Mouse (Mus musculus) layer of hippocampus, postnatal 25 days (tissue): Measurements from ENCODE around the gene Fam171a2. TPM values are rescaled to one million over a fixed set of nuclear protein-coding genes. Genes with fewer than 3 reads are reported as not detected.

Experiments
- DNase-seq, 2 experiments: peaks; one replicate each; pipeline ENCODE4 v3.0.0; 2022; ENCODE audit warnings: mixed read lengths in 2 of 2, low spot score in 1 of 2; ENCODE audit errors: extremely low spot score in 1 of 2
- total RNA-seq, 2 experiments: library from RNA; stranded (reverse); gene quantifications; 2 replicates each; pipeline ENCODE4 v1.2.3; 2021

The Fam171a2 gene
- total RNA-seq, 2 experiments from 2014 or later, result 85.4 to 109 TPM

DNA sequence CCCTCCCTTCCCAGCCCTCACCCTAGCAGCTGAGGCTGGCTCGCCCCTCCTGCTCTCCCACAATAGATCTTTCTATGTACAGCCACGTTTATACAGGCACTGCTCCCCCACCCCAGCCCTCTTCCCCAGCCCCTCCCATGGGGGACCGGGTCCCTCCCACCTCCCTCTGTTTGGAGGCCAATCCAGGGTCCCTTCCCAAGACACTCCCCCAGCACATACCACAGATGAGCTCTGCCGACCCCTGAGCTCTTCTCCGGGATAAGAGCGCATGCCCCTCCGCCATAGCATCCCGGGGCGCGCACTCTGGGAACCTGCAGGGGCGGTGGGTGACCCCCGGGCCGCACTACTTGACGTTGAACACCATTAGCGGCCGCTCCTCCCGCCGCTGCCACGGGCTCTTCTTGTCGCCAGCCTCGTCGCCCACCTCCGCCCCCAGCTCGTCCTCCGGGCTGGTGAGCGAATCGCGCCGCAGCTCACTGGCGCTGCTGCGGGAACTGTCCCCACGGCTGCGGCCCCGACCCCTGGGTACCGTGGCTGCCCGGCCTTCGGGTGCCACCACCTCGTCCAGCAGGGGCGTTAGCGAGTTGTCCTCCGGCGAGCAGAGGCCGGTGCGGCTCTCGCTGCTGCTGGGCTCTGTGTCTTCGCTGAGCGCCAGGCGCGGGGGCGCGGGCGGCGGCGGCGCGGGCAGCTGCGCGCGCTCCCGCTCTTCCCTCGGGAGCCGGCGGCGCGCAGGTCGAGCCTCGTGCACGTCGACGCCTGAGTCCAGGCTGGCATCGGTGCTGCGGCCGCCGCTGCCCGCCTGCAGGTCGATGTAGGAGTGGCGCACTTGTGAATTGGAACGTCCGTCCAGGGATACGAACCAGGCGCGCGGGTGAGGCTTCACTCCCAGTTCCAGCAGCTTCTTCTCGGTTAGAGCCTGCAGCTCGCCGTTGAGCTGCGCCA lies 10.1 kb downstream of the Fam171a2 start:
- peak in 1 of 2 experiments; percentile 56 for DNase-seq

GRCm38 (mm10) chr11:102436471-102436790 lies 11.1 kb downstream of the Fam171a2 start:
- DNase-seq, result no peak

DNA sequence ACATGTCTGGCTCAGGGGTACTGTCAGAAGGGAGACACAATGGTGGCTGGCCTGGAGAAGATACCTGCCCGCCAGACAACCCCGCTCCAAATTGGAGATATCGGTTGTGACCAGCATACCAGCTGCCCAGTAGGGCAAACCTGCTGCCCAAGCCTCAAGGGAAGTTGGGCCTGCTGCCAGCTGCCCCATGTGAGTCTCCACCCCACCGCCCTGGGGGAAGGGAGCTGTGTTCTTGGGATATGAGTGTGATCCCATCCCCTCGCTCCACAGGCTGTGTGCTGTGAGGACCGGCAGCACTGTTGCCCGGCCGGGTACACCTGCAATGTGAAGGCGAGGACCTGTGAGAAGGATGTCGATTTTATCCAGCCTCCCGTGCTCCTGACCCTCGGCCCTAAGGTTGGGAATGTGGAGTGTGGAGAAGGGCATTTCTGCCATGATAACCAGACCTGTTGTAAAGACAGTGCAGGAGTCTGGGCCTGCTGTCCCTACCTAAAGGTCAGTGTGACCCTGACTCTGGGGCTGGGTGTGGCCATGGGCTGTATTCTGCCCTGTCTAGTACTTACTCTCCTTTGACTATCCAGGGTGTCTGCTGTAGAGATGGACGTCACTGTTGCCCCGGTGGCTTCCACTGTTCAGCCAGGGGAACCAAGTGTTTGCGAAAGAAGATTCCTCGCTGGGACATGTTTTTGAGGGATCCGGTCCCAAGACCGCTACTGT lies 11.6 kb downstream of the Fam171a2 start:
- no peak for DNase-seq

DNA sequence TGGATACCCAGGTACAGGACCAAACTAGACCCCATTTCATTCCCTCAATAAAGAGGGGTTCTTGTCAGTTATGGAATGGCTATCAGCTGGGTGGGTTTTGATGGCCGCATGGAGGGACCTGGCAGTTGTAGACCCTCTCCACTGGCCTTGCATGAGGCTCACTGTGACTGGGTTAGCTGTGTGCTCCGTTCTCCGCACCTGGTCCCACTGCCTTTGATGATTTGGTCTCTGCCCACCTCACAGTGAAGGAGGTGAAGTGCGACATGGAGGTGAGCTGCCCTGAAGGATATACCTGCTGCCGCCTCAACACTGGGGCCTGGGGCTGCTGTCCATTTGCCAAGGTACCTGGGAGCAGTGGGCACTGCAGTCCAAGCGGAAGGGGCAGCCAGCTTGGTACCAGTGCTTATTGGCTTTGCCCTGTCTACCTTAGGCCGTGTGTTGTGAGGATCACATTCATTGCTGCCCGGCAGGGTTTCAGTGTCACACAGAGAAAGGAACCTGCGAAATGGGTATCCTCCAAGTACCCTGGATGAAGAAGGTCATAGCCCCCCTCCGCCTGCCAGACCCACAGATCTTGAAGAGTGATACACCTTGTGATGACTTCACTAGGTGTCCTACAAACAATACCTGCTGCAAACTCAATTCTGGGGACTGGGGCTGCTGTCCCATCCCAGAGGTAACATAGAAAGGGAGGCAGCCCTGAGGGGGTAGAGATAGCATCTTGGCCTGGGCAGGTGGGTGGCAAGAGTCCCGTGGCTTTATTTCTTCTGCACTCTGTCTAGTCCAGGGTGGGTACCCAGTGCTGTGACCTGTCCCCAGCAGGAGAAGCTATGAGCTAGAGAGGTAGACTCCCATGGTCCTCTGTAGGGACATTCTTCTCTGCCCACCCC lies 12.4 kb downstream of the Fam171a2 start:
- DNase-seq, result no peak

DNA sequence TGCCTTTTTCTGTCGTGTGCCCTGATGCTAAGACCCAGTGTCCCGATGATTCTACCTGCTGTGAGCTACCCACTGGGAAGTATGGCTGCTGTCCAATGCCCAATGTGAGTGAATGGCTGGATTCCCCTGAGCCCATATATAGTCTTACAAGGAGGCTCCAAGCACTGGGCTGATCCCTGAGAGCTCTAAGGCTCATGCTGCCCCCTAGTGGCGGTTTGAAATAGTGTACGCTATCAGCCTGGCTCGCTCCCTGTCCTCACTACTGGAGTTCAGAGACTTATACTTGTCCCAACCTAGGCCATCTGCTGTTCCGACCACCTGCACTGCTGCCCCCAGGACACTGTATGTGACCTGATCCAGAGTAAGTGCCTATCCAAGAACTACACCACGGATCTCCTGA lies 13.1 kb downstream of the Fam171a2 start:
- DNase-seq, result peak; percentile 85 to 97

DNA sequence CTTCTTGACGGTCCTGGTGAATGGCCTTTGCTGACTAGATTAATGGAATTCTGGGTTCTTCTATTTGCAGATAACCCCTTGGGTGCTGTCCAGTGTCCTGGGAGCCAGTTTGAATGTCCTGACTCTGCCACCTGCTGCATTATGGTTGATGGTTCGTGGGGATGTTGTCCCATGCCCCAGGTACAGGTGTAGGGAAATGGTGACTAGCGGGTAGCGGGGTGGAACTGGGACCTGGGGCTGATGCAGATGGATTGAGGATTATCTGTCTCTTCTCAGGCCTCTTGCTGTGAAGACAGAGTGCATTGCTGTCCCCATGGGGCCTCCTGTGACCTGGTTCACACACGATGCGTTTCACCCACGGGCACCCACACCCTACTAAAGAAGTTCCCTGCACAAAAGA lies 13.6 kb downstream of the Fam171a2 start:
- no peak for DNase-seq

DNA sequence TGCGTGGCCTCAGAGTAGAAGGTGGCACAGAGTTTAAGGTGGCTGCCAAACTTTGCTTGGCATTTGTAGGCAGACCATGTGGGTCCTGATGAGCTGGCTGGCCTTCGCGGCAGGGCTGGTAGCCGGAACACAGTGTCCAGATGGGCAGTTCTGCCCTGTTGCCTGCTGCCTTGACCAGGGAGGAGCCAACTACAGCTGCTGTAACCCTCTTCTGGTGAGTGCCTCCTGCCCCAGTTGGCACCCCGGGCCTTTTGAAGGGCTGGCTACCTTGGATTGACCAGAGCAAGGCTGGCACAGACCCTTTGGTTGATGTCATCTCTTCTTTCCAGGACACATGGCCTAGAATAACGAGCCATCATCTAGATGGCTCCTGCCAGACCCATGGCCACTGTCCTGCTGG lies 14.6 kb downstream of the Fam171a2 start:
- DNase-seq, result no peak

GRCm38 (mm10) chr11:102432115-102432843 lies 15.2 kb downstream of the Fam171a2 start:
- DNase-seq, result no peak

- no peak for DNase-seq
Observed at GRCm38 (mm10) chr11:102431728-102432114, 15.8 kb downstream of the Fam171a2 start.

- DNase-seq, result peak in 1 of 2 experiments; percentile 77
Observed at GRCm38 (mm10) chr11:102431018-102431645, 16.4 kb downstream of the Fam171a2 start.

- peak in 1 of 2 experiments; percentile 66 for DNase-seq
Observed at GRCm38 (mm10) chr11:102430121-102431017, 17.1 kb downstream of the Fam171a2 start, which contains the start of gene Grn. Gene Grn (plus strand): TSS chr11:102430315.

DNA sequence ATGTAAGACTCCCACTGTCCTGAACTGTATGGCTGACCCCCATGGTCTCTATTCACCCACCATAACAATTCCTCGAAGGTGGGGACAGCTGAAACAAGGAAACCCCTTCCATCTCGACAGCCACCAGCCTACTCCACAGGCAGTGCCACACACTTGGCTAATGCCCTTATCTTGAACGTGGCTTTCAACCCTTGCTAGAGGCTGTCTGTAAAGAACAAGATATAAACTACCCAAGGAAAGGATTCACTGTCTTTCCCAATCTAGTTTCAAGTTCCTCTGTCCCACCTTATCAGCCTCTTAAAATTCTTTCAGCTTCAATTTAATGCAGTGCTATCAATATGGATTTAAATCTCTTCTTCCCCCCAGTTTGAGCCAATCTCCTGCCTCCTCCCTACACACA lies 17.9 kb downstream of the Fam171a2 start:
- DNase-seq, result no peak

DNA sequence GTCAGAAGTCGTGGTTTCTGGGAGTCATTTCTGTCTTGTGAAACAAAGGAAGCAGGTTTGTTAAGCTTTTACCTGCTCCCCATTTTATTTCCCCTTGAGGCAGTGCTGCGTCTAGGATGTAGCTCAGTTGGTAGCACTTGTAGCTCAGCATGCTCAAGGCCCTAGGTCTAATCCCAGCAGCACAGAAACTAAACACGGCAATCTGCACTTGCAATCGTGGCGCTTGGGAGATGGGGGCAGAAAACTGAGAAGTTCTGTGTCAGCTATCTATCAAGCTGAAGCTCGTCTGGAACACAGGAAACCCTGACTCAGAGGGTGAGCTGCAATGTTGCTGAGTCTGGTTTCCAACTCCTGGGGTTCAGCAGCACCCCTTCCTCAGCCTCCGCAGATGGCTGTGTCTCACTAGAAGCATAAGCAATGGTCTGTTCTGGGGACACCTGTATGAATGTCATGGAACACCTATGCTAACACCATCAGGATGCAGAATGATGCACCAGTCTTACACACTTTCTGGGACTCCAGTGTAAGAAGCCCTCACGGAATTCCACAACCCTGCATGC lies 18.4 kb downstream of the Fam171a2 start:
- DNase-seq, result no peak

DNA sequence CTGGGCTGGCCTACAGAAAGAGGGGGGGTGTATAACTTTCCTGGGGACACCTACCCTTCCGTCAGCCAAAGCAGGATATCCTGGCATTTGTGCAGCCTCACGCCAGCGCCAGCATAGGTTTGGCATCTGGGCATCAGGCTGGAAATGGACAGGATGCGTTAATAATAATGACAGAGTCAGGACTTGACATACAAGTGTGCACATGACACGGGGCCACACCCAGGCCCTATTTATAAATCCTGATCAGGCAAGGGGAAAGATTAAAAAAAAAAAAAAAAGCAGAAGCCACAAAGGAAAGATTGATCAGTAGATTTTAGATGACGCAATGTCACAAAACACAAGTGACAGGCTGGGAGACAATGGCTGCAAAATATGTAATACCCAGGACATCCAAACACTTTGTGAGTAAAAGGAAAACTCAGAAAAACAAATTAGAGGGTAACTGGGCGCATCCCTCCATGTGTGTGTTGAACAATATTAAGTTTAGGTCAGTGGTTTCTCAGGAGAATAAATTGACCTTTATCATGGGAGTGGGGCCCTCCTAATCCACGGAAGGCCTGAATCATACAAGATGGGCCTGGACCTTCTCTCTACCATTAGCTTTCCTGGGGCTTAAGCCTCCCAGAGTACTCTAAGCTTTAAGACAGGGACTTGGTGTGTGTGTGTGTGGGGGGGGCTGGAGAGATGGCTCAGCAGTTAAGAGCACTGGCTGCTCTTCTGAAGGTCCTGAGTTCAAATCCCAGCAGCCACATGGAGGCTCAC lies 21.7 kb downstream of the Fam171a2 start:
- no peak for DNase-seq

- no peak for DNase-seq
Observed at GRCm38 (mm10) chr11:102424666-102425065, 22.8 kb downstream of the Fam171a2 start.

- DNase-seq, result no peak
Observed at GRCm38 (mm10) chr11:102421559-102421958, 25.9 kb downstream of the Fam171a2 start.

- DNase-seq, result no peak
Observed at GRCm38 (mm10) chr11:102418887-102419286, 28.6 kb downstream of the Fam171a2 start.
